Mouse (Mus musculus): ENCODE data around the gene Ddah2. TPM values are rescaled to one million over a fixed set of nuclear protein-coding genes. Genes with fewer than 3 reads are reported as not detected.
"Not testable (repeated sequence)": the region's sequence is repeated elsewhere in the genome, so short reads cannot be mapped to it uniquely, and the experiment has no call there.

Gene Ddah2
- polyA plus RNA-seq, 2 experiments from 2014 or later = 0.36 to 1.8 TPM

- no peak for ATAC-seq
Measured at GRCm38 (mm10) chr17:35027277-35028068, 31.4 kb upstream of the Ddah2 start, which contains the start of gene Sapcd1. Gene Sapcd1 (minus strand): TSS chr17:35028016.

GRCm38 (mm10) chr17:35028315-35028714, 30.5 kb upstream of the Ddah2 start:
- ATAC-seq = no peak

GRCm38 (mm10) chr17:35029691-35030532, 28.9 kb upstream of the Ddah2 start:
- no peak for ATAC-seq

- ATAC-seq = no peak
Measured at GRCm38 (mm10) chr17:35031272-35031671, 27.6 kb upstream of the Ddah2 start.

- no peak for ATAC-seq
Measured at GRCm38 (mm10) chr17:35031880-35032279, 27.0 kb upstream of the Ddah2 start.

- ATAC-seq = no peak
Measured at GRCm38 (mm10) chr17:35032323-35032870, 26.4 kb upstream of the Ddah2 start.

GRCm38 (mm10) chr17:35033703-35034102, 25.1 kb upstream of the Ddah2 start:
- not testable (repeated sequence) for ATAC-seq

- ATAC-seq = no peak
Measured at GRCm38 (mm10) chr17:35034896-35035295, 23.9 kb upstream of the Ddah2 start.

GRCm38 (mm10) chr17:35039121-35039873, 19.5 kb upstream of the Ddah2 start:
- ATAC-seq = no peak

- no peak for ATAC-seq
Measured at GRCm38 (mm10) chr17:35043794-35044193, 15.0 kb upstream of the Ddah2 start.

- no peak for ATAC-seq
Measured at GRCm38 (mm10) chr17:35044904-35045806, 13.7 kb upstream of the Ddah2 start.

GRCm38 (mm10) chr17:35045807-35046680, 12.8 kb upstream of the Ddah2 start:
- no peak for ATAC-seq

GRCm38 (mm10) chr17:35046681-35047455, 12.0 kb upstream of the Ddah2 start, which contains the start of gene Msh5:
Gene Msh5 (minus strand): TSS chr17:35046745.
- peak; percentile 80 for ATAC-seq

GRCm38 (mm10) chr17:35047688-35048087, 11.1 kb upstream of the Ddah2 start:
- ATAC-seq = no peak

- ATAC-seq = peak; percentile 11
Measured at GRCm38 (mm10) chr17:35048149-35048931, 10.5 kb upstream of the Ddah2 start.

- no peak for ATAC-seq
Measured at GRCm38 (mm10) chr17:35048932-35049440, 9.8 kb upstream of the Ddah2 start.

GRCm38 (mm10) chr17:35049561-35050016, 9.2 kb upstream of the Ddah2 start, which contains the start of gene Clic1:
Gene Clic1 (plus strand): TSS chr17:35049966.
- ATAC-seq = no peak

GRCm38 (mm10) chr17:35050126-35050750, 8.6 kb upstream of the Ddah2 start:
- no peak for ATAC-seq

Data from activated CD4-positive, CD25-positive, alpha-beta regulatory T cell, adult 4 months (primary cell).